Mouse (Mus musculus) forebrain, embryonic 16.5 days (tissue): Measurements from ENCODE around the gene Col18a1. TPM values are rescaled to one million over a fixed set of nuclear protein-coding genes. Genes with fewer than 3 reads are reported as not detected.

Experiments
- ATAC-seq: fragments of 200-750 bp; cut with Nextera tagmentation; 2 replicates; pipeline ENCODE4 v1.8.0; 2017; ENCODE audit warnings: mild to moderate bottlenecking, moderate library complexity
- H3K27ac ChIP-seq: fragments of 300-500 bp; sonication (generic); 2 replicates; pipeline ENCODE4 v1.5.1; 2014; ENCODE audit warnings: low read length, control low read depth
- H3K27me3 ChIP-seq: fragments of 300-500 bp; sonication (generic); replicated peaks from 2 replicates; pipeline ENCODE4 v1.6.1; 2014; ENCODE audit warnings: low read length; ENCODE audit not compliant: control insufficient read depth, insufficient read depth
- H3K36me3 ChIP-seq: fragments of 300-500 bp; sonication (generic); 2 replicates; pipeline ENCODE4 v1.6.1; 2014; ENCODE audit not compliant: control insufficient read depth, insufficient read depth
- H3K4me1 ChIP-seq: fragments of 300-500 bp; sonication (generic); replicated peaks from 2 replicates; pipeline ENCODE4 v1.6.1; 2014; ENCODE audit warnings: low read length; ENCODE audit not compliant: control insufficient read depth, insufficient read depth
- H3K4me2 ChIP-seq: fragments of 300-500 bp; sonication (generic); 2 replicates; pipeline ENCODE4 v1.6.1; 2014; ENCODE audit warnings: mild to moderate bottlenecking, low read length, control low read depth
- H3K4me3 ChIP-seq: fragments of 300-500 bp; sonication (generic); replicated peaks from 2 replicates; pipeline ENCODE4 v1.5.1; 2014; ENCODE audit warnings: mild to moderate bottlenecking, low read length, control low read depth
- H3K9ac ChIP-seq: fragments of 300-500 bp; sonication (generic); replicated peaks from 2 replicates; pipeline ENCODE4 v1.6.1; 2014; ENCODE audit warnings: low read depth, low read length, control low read depth
- H3K9me3 ChIP-seq: fragments of 300-500 bp; sonication (generic); 2 replicates; pipeline ENCODE4 v1.6.1; 2016; ENCODE audit warnings: low read length; ENCODE audit not compliant: control insufficient read depth
- WGBS: fragments of 180-500 bp; shearing (Covaris S2); extraction: QIAGEN DNeasy Blood & Tissue Kit; methylation state at CpG from one replicate; pipeline ENCODE4 v1.1.7; 2014; 5-methylcytosine and 5-hydroxymethylcytosine counted together
- polyA plus RNA-seq: library from polyadenylated mRNA; unstranded; fragments of >200 nt; fragmentation: Nextera tagmentation; extraction: Ambion mirVana; gene quantifications from 2 replicates; pipeline ENCODE4 v1.2.1, GENCODE M21; 2015

Col18a1 gene
- polyA plus RNA-seq, 1 experiment from 2014 or later = 21.7 TPM

DNA sequence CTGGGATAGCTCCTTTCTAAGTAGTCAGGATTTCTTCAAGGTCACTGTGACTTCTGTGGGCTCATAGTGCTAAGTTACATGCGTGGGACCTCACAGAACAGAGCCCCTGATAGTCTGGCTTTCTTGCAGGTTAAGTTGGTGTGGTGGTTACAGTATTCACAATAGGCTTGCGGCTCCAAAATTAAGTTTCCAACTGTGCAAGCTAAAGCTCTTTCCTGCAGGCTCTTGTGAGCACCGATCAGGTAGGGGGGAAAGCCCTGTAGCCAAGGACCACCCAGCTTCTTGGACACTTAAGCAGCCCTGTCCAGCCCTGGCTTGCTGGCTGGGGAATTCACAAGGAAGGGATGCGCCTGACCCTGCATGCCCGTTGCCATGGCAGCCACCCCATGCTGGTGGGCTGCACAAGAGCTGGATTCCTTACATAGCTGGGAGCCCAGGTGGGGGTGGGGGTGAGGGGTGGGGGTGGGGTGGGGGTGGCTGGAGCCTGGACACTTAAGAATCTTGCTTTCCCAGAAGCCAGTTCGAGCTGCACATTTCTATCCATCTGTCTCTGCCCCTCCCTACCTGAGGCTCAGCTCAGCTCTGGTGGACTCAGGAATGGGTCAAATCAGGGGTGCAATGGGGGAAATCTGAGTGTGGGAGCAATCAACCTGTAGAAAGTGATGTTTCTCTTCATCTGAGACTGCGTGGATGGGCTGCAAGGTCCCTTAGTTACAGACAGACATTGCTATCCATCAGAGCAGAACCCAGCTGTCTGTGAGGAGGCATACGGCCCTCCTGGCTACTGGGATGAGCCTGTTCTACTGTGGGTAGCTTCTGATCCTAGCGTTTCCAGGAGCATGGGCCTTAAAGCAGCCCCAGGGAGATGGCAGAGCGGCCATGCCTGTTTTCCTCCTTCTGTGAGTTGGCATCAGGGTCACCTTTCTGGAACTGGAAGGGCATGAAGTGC is 24.9 kb upstream of the Col18a1 start:
- 18% methylated on average over 10 of the region's 10 CpGs for WGBS

GRCm38 (mm10) chr10:77187427-77187826 is 21.1 kb upstream of the Col18a1 start:
- no peak overlapping the region for H3K27ac ChIP-seq
- ATAC-seq = no peak
- no peak overlapping the region for H3K4me3 ChIP-seq
- no peaks in the 10 kb centered on the region for H3K36me3 ChIP-seq
- no peaks in the 10 kb centered on the region for H3K9me3 ChIP-seq
- no peak overlapping the region for H3K4me2 ChIP-seq
- H3K9ac ChIP-seq = no peak overlapping the region
- H3K27me3 ChIP-seq = no peaks in the 10 kb centered on the region
- peaks cover 6% of the 10 kb centered on the region for H3K4me1 ChIP-seq
- WGBS = 69% methylated on average over 7 of the region's 7 CpGs

More for the DNA sequence above, 24.9 kb upstream of the Col18a1 start:
- Histone ChIP-seq H3K4me2 (no peak overlapping the region), H3K4me3 (no peak overlapping the region), H3K9me3 (no peaks in the 10 kb centered on the region), H3K27me3 (no peaks in the 10 kb centered on the region), H3K9ac (no peak overlapping the region), H3K36me3 (no peaks in the 10 kb centered on the region), H3K27ac (no peak overlapping the region), H3K4me1 (peaks cover 6% of the 10 kb centered on the region)
- no peak for ATAC-seq

DNA sequence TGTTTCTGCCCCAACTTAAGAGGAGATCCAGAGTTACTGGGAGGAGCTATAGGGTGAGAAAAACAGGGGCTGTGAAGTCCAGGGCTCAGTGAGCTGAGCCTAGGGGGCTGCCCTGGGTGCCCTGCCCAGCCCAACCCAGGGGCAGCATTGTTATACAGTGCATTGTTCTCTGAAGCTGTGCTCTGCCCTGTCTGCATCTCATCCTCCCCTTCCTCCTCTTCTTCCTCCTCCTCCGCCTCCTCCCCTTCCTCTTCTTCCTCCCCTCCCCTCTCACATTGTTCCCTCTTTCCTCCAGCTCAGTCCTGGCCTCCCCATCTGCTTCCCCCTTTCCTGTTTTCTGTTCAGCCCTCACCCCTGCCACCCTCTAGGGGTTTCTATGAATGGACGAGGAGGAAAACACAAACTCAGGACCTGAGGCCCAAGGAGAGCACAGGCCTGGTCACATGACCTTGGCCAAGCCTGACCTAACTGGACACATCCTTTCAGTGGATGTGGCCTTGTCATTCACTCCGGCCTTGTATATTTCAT is 16.5 kb upstream of the Col18a1 start:
- Histone ChIP-seq H3K4me1 (no peaks in the 10 kb centered on the region), H3K4me2 (no peak overlapping the region), H3K27ac (no peak overlapping the region), H3K27me3 (no peaks in the 10 kb centered on the region), H3K36me3 (no peaks in the 10 kb centered on the region), H3K9me3 (no peaks in the 10 kb centered on the region), H3K4me3 (no peak overlapping the region), H3K9ac (no peak overlapping the region)
- WGBS = 69% methylated on average over 3 of the region's 3 CpGs
- no peak for ATAC-seq

GRCm38 (mm10) chr10:77180110-77180509 is 13.8 kb upstream of the Col18a1 start:
- no peaks in the 10 kb centered on the region for H3K9me3 ChIP-seq
- no peak overlapping the region for H3K9ac ChIP-seq
- H3K27ac ChIP-seq = no peak overlapping the region
- no peaks in the 10 kb centered on the region for H3K27me3 ChIP-seq
- ATAC-seq = no peak
- no peaks in the 10 kb centered on the region for H3K36me3 ChIP-seq
- no peaks in the 10 kb centered on the region for H3K4me1 ChIP-seq
- no peak overlapping the region for H3K4me2 ChIP-seq
- 86% methylated on average over 3 of the region's 3 CpGs for WGBS
- no peak overlapping the region for H3K4me3 ChIP-seq

DNA sequence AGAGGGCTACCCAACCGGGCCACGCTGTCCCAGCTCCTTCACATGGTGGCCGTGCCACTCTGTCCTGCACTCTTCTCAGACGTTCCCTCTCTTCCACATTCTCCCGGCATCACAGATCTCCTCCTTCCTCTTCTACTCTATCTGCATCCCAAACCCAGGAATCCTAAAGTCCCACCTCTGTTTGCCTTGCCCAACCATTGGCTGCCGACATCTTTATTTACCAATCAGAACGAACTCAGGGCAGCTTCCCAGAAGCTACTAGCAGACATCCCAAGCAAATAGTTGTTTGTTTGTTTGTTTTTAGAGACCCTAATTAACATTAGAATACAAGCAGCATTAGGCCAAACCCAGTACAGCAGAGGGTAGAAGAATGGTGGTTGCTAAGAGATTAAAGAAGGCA is 12.3 kb upstream of the Col18a1 start:
- Histone ChIP-seq H3K27ac (no peak overlapping the region), H3K9me3 (no peaks in the 10 kb centered on the region), H3K27me3 (no peaks in the 10 kb centered on the region), H3K4me3 (no peak overlapping the region), H3K4me1 (no peaks in the 10 kb centered on the region), H3K36me3 (no peaks in the 10 kb centered on the region), H3K4me2 (no peak overlapping the region), H3K9ac (no peak overlapping the region)
- no peak for ATAC-seq
- WGBS = 87% methylated on average over 7 of the region's 7 CpGs

GRCm38 (mm10) chr10:77170400-77170799 is 4.1 kb upstream of the Col18a1 start:
- Histone ChIP-seq H3K27ac (no peak overlapping the region), H3K9ac (no peak overlapping the region), H3K4me1 (peaks cover 13% of the 10 kb centered on the region), H3K36me3 (no peaks in the 10 kb centered on the region), H3K9me3 (no peaks in the 10 kb centered on the region), H3K27me3 (peaks cover 1% of the 10 kb centered on the region), H3K4me2 (no peak overlapping the region), H3K4me3 (no peak overlapping the region)
- ATAC-seq = no peak
- 90% methylated on average over 6 of the region's 6 CpGs for WGBS

GRCm38 (mm10) chr10:77165318-77165945 is 916 bp downstream of the Col18a1 start:
- peak overlapping the region; percentile 48 for H3K4me3 ChIP-seq
- peak overlapping the region; percentile 97 for H3K4me2 ChIP-seq
- WGBS = under 1% methylated on average over 40 of the region's 40 CpGs
- peak overlapping the region; percentile 41 for H3K9ac ChIP-seq
- H3K4me1 ChIP-seq = peaks cover 24% of the 10 kb centered on the region
- H3K9me3 ChIP-seq = no peaks in the 10 kb centered on the region
- peak; percentile 31; the same call in 1 of the 2 replicates for ATAC-seq
- no peak overlapping the region for H3K27ac ChIP-seq
- peaks cover 6% of the 10 kb centered on the region for H3K27me3 ChIP-seq
- no peaks in the 10 kb centered on the region for H3K36me3 ChIP-seq

- WGBS = 7% methylated on average over 9 of the region's 9 CpGs
- no peak overlapping the region for H3K4me2 ChIP-seq
- peaks cover 24% of the 10 kb centered on the region for H3K4me1 ChIP-seq
- H3K27me3 ChIP-seq = peaks cover 6% of the 10 kb centered on the region
- ATAC-seq = no peak
- no peaks in the 10 kb centered on the region for H3K9me3 ChIP-seq
- H3K4me3 ChIP-seq = no peak overlapping the region
- H3K9ac ChIP-seq = no peak overlapping the region
- no peaks in the 10 kb centered on the region for H3K36me3 ChIP-seq
- no peak overlapping the region for H3K27ac ChIP-seq
Observed at GRCm38 (mm10) chr10:77164437-77165052, 1.8 kb downstream of the Col18a1 start.

- WGBS = 21% methylated on average over 5 of the region's 5 CpGs
- H3K36me3 ChIP-seq = no peaks in the 10 kb centered on the region
- no peak for ATAC-seq
- no peak overlapping the region for H3K4me3 ChIP-seq
- H3K27me3 ChIP-seq = peaks cover 6% of the 10 kb centered on the region
- no peak overlapping the region for H3K9ac ChIP-seq
- peaks cover 24% of the 10 kb centered on the region for H3K4me1 ChIP-seq
- H3K4me2 ChIP-seq = no peak overlapping the region
- H3K27ac ChIP-seq = no peak overlapping the region
- no peaks in the 10 kb centered on the region for H3K9me3 ChIP-seq
Observed at GRCm38 (mm10) chr10:77164041-77164436, 2.3 kb downstream of the Col18a1 start.
